Mouse (Mus musculus): ENCODE data around the gene Mgat2. TPM values are rescaled to one million over a fixed set of nuclear protein-coding genes. Genes with fewer than 3 reads are reported as not detected.
"Not testable (repeated sequence)": the region's sequence is repeated elsewhere in the genome, so short reads cannot be mapped to it uniquely, and the experiment has no call there.

The Mgat2 gene
- polyA plus RNA-seq, 1 experiment from 2014 or later = 56.4 TPM

GRCm38 (mm10) chr12:69158366-69158764 is 25.6 kb upstream of the Mgat2 start:
- WGBS = under 1% methylated on average over 19 of the region's 19 CpGs
- ATAC-seq (ENCODE audit: low FRiP score, low TSS enrichment) = no peak; the same call in 1 of the 2 replicates

DNA sequence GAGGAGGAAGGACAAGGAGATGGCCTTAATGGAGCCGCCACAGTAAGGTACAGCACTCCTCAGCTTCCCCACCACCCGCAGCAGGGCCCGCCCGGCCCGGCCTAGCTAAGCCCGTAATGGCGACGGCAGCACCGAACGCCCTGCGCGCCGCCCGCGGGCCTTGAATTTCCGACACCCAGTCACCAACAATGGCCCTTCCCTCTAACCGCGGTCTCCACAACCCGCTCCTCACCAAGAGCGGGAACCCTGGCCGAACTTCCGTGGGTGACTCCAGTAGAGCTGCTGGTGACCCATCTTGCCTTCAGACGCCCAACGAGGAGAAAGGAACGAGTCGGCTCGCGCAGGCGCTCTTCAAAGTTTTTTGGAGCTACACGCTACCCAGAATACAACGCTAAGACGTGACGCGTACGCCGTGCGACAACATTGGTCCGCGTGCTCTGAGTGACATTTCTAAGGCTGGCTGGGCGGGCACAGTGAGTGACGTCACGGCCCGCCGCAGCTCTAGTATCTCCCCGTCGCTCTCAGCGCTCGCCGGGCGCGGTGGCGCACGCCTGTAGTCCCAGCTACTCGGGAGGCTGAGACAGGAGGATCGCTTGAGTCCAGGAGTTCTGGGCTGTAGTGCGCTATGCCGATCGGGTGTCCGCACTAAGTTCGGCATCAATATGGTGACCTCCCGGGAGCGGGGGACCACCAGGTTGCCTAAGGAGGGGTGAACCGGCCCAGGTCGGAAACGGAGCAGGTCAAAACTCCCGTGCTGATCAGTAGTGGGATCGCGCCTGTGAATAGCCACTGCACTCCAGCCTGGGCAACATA is 25.0 kb upstream of the Mgat2 start, which contains the start of gene Rps29:
Gene Rps29 (minus strand): TSS at position 422 of the 813 bp plus-strand sequence.
- Histone ChIP-seq H3K9ac (ENCODE audit: low read depth, low read length) (peak within 1 kb of the TSS; percentile 93), H3K27ac (ENCODE audit: low read depth, low read length) (peak within 1 kb of the TSS; percentile 95), H3K36me3 (ENCODE audit: control insufficient read depth, insufficient read depth, low read length) (peaks cover 15% of the 10 kb centered on the region), H3K4me2 (replicated peaks; ENCODE audit: low read depth, low read length) (peak within 1 kb of the TSS; percentile 77), H3K4me3 (ENCODE audit: low read length) (peak within 1 kb of the TSS; percentile 77)
- under 1% methylated on average over 56 of the region's 68 CpGs for WGBS
- H3K4me1 ChIP-seq (ENCODE audit: control insufficient read depth, insufficient read depth, low read length); H3K9me3 ChIP-seq (ENCODE audit: control insufficient read depth, low read length); H3K27me3 ChIP-seq (ENCODE audit: control insufficient read depth, insufficient read depth, low read length): not testable (repeated sequence)
- ATAC-seq (ENCODE audit: low FRiP score, low TSS enrichment) = peak; percentile 99

More at GRCm38 (mm10) chr12:69158366-69158764, 25.6 kb upstream of the Mgat2 start:
- Histone ChIP-seq H3K4me2 (replicated peaks; ENCODE audit: low read depth, low read length) (peak overlapping the region; percentile 77), H3K27me3 (ENCODE audit: control insufficient read depth, insufficient read depth, low read length) (no peaks in the 10 kb centered on the region), H3K9me3 (ENCODE audit: control insufficient read depth, low read length) (no peaks in the 10 kb centered on the region), H3K27ac (ENCODE audit: low read depth, low read length) (peak overlapping the region; percentile 95), H3K4me1 (ENCODE audit: control insufficient read depth, insufficient read depth, low read length) (peaks cover 6% of the 10 kb centered on the region; the same call in 1 of the 2 replicates), H3K9ac (ENCODE audit: low read depth, low read length) (peak overlapping the region; percentile 93), H3K4me3 (ENCODE audit: low read length) (peak overlapping the region; percentile 77), H3K36me3 (ENCODE audit: control insufficient read depth, insufficient read depth, low read length) (peaks cover 15% of the 10 kb centered on the region)

DNA sequence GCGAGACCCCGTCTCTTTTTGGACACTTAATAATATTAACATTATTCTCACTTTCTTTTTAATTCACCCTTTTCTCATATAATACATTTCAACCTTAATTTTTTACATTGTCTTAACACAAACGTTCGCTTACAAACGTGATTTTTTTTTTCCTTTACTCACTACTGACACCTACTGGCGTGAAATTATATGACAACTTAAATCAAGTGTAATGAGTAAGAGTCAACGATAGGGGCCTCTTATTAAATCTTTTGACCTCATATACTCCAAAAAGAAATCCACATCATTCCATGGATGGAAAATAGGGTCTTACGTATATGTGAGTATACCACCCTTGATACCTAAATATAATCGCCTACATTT is 24.4 kb upstream of the Mgat2 start:
- 0 out of 2 replicates have a peak, but pooled peaks have one; percentile 10 for ATAC-seq (ENCODE audit: low FRiP score, low TSS enrichment)
- WGBS = 7% methylated on average over 9 of the region's 9 CpGs
- Histone ChIP-seq H3K4me3 (ENCODE audit: low read length) (peak overlapping the region; percentile 77; the same call in 1 of the 2 replicates), H3K4me2 (replicated peaks; ENCODE audit: low read depth, low read length) (0 out of 2 replicates have a peak overlapping the region, but pooled peaks have one; percentile 1), H3K36me3 (ENCODE audit: control insufficient read depth, insufficient read depth, low read length) (peaks cover 15% of the 10 kb centered on the region), H3K9ac (ENCODE audit: low read depth, low read length) (no peak overlapping the region), H3K4me1 (ENCODE audit: control insufficient read depth, insufficient read depth, low read length) (peaks cover 6% of the 10 kb centered on the region; the same call in 1 of the 2 replicates), H3K27me3 (ENCODE audit: control insufficient read depth, insufficient read depth, low read length) (no peaks in the 10 kb centered on the region), H3K9me3 (ENCODE audit: control insufficient read depth, low read length) (no peaks in the 10 kb centered on the region), H3K27ac (ENCODE audit: low read depth, low read length) (no peak overlapping the region)

GRCm38 (mm10) chr12:69160677-69161076 is 23.3 kb upstream of the Mgat2 start:
- not testable (repeated sequence) for H3K4me2 ChIP-seq (replicated peaks; ENCODE audit: low read depth, low read length); H3K27me3 ChIP-seq (ENCODE audit: control insufficient read depth, insufficient read depth, low read length); H3K9ac ChIP-seq (ENCODE audit: low read depth, low read length); H3K4me3 ChIP-seq (ENCODE audit: low read length); H3K9me3 ChIP-seq (ENCODE audit: control insufficient read depth, low read length); H3K27ac ChIP-seq (ENCODE audit: low read depth, low read length); H3K4me1 ChIP-seq (ENCODE audit: control insufficient read depth, insufficient read depth, low read length); ATAC-seq (ENCODE audit: low FRiP score, low TSS enrichment)
- peaks cover 15% of the 10 kb centered on the region for H3K36me3 ChIP-seq (ENCODE audit: control insufficient read depth, insufficient read depth, low read length)
- WGBS = 76% methylated on average over 2 of the region's 2 CpGs

- not testable (repeated sequence) for H3K36me3 ChIP-seq (ENCODE audit: control insufficient read depth, insufficient read depth, low read length); H3K27me3 ChIP-seq (ENCODE audit: control insufficient read depth, insufficient read depth, low read length); H3K4me3 ChIP-seq (ENCODE audit: low read length); H3K9ac ChIP-seq (ENCODE audit: low read depth, low read length); H3K27ac ChIP-seq (ENCODE audit: low read depth, low read length); H3K9me3 ChIP-seq (ENCODE audit: control insufficient read depth, low read length); H3K4me2 ChIP-seq (replicated peaks; ENCODE audit: low read depth, low read length); H3K4me1 ChIP-seq (ENCODE audit: control insufficient read depth, insufficient read depth, low read length); ATAC-seq (ENCODE audit: low FRiP score, low TSS enrichment)
- 89% methylated on average over 4 of the region's 4 CpGs for WGBS
These were observed 20.4 kb upstream of the Mgat2 start for GRCm38 (mm10) chr12:69163586-69163985.

- Histone ChIP-seq H3K9ac (ENCODE audit: low read depth, low read length) (no peak overlapping the region), H3K4me1 (ENCODE audit: control insufficient read depth, insufficient read depth, low read length) (peaks cover 3% of the 10 kb centered on the region; the same call in 1 of the 2 replicates), H3K4me2 (replicated peaks; ENCODE audit: low read depth, low read length) (no peak overlapping the region), H3K4me3 (ENCODE audit: low read length) (no peak overlapping the region), H3K9me3 (ENCODE audit: control insufficient read depth, low read length) (no peaks in the 10 kb centered on the region), H3K27me3 (ENCODE audit: control insufficient read depth, insufficient read depth, low read length) (no peaks in the 10 kb centered on the region), H3K27ac (ENCODE audit: low read depth, low read length) (no peak overlapping the region), H3K36me3 (ENCODE audit: control insufficient read depth, insufficient read depth, low read length) (no peaks in the 10 kb centered on the region)
- no peak for ATAC-seq (ENCODE audit: low FRiP score, low TSS enrichment)
- WGBS = 54% methylated on average over 3 of the region's 3 CpGs
These were observed 19.1 kb upstream of the Mgat2 start for GRCm38 (mm10) chr12:69164904-69165303.

DNA sequence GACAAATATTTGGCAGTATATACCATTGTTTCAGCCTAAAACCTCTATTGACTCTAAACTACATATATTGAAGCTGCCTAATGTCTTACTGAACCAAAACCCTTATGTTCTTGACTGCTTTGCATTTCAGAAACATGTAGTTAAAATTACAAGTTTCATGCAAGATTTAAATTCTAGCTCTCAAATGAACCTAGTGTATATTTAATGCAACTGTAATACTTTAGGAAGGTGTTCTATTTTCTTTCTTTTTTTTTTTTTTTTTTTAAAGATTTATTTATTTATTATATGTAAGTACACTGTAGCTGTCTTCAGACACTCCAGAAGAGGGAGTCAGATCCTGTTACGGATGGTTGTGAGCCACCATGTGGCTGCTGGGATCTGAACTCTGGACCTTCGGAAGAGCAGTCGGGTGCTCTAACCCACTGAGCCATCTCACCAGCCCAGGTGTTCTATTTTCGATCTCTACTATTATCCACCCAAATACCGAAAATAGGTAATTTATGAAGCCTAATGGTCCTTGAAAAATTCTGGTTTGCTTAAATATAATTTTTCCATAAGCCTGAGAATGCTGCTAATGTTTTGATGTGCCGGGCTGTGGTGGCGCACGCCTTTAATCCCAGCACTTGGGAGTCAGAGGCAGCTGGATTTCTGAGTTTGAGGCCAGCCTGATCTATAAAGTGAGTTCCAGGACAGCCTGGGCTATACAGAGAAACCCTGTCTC is 16.9 kb upstream of the Mgat2 start:
- WGBS = 69% methylated on average over 8 of the region's 8 CpGs
- H3K9ac ChIP-seq (ENCODE audit: low read depth, low read length); H3K4me3 ChIP-seq (ENCODE audit: low read length); H3K27ac ChIP-seq (ENCODE audit: low read depth, low read length); H3K4me2 ChIP-seq (replicated peaks; ENCODE audit: low read depth, low read length); H3K9me3 ChIP-seq (ENCODE audit: control insufficient read depth, low read length); H3K36me3 ChIP-seq (ENCODE audit: control insufficient read depth, insufficient read depth, low read length); ATAC-seq (ENCODE audit: low FRiP score, low TSS enrichment); H3K27me3 ChIP-seq (ENCODE audit: control insufficient read depth, insufficient read depth, low read length); H3K4me1 ChIP-seq (ENCODE audit: control insufficient read depth, insufficient read depth, low read length): not testable (repeated sequence)

DNA sequence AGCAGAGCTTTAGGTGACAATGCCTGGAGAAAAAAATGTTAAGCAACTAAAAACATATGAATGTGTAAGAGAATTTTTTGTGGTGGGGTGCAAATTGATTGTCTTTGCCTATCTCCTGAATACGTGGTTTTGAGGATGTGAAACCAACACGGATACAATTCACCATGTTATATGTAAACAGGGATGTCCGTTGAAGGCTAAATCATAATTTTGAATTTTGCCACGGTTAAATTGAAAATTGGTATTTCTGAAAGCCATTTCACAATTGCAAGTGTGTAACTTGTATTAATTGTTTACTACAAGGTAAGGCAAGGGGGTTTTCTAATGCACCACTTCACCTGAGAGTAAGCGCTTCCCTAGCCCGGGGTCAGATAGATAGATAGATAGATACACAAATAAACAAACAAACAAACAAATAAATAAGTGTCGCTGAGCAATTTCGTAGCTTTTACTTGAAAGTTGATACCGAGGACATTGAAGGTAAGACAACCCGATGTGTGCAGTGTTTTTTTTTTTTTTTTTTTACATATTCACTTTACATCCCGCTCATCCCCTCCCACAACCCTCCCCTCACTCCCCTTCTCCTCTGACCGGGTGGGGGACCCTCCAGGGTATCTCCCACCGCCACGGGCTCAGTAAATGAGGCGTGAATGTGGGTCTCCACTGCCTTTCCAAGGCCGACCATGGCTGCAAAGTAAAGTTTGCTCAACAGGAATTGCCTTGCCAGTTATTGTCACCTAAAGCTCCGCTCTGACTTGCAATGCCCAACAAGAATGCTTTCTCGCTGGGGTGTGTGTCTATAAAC is 16.1 kb upstream of the Mgat2 start:
- peak overlapping the region; percentile 71 for H3K9ac ChIP-seq (ENCODE audit: low read depth, low read length)
- no peaks in the 10 kb centered on the region for H3K9me3 ChIP-seq (ENCODE audit: control insufficient read depth, low read length)
- H3K36me3 ChIP-seq (ENCODE audit: control insufficient read depth, insufficient read depth, low read length) = peaks cover 8% of the 10 kb centered on the region; the same call in 1 of the 2 replicates
- peak overlapping the region; percentile 84 for H3K4me3 ChIP-seq (ENCODE audit: low read length)
- peak overlapping the region; percentile 67 for H3K4me2 ChIP-seq (replicated peaks; ENCODE audit: low read depth, low read length)
- peak; percentile 51; the same call in 1 of the 2 replicates for ATAC-seq (ENCODE audit: low FRiP score, low TSS enrichment)
- H3K27me3 ChIP-seq (ENCODE audit: control insufficient read depth, insufficient read depth, low read length) = no peaks in the 10 kb centered on the region
- H3K27ac ChIP-seq (ENCODE audit: low read depth, low read length) = peak overlapping the region; percentile 62; the same call in 1 of the 2 replicates
- peaks cover 6% of the 10 kb centered on the region; the same call in 1 of the 2 replicates for H3K4me1 ChIP-seq (ENCODE audit: control insufficient read depth, insufficient read depth, low read length)
- 7% methylated on average over 18 of the region's 18 CpGs for WGBS

Measured in kidney, embryonic 14.5 days (tissue).